Mouse (Mus musculus) gastrocnemius, postnatal 10 days (tissue): ENCODE data around the gene Il17d. TPM values are rescaled to one million over a fixed set of nuclear protein-coding genes. Genes with fewer than 3 reads are reported as not detected.

Experiments
- DNase-seq: peaks from one replicate; pipeline ENCODE4 v3.0.0; 2021; ENCODE audit warnings: mixed read lengths
- long read RNA-seq, 2 experiments: library from polyadenylated mRNA; stranded (forward); transcript quantifications; one replicate each; pipeline ENCODE4 v2.0.0; 2021
- total RNA-seq, 2 experiments: library from RNA; stranded (reverse); gene quantifications; 2 replicates each; pipeline ENCODE4 v1.2.3; 2021

Il17d gene
- 1 to 10 TPM; 7.7 to 9.3 TPM for total RNA-seq
- long read RNA-seq, experiment 1 = 0 reads
- long read RNA-seq, experiment 2, partial matches to known transcripts = 0 of 1 reads
- long read RNA-seq, experiment 2, other reads (novel, unspliced or antisense) = 1 of 1 reads

GRCm38 (mm10) chr14:57524671-57525387, at the start of gene Il17d:
Gene Il17d, plus strand, starts transcription at chr14:57524777.
- peak; percentile 55 for DNase-seq

- DNase-seq = no peak
Measured at GRCm38 (mm10) chr14:57475057-57475456, 49.5 kb upstream of the Il17d start.

GRCm38 (mm10) chr14:57482262-57482661, 42.3 kb upstream of the Il17d start:
- no peak for DNase-seq

DNA sequence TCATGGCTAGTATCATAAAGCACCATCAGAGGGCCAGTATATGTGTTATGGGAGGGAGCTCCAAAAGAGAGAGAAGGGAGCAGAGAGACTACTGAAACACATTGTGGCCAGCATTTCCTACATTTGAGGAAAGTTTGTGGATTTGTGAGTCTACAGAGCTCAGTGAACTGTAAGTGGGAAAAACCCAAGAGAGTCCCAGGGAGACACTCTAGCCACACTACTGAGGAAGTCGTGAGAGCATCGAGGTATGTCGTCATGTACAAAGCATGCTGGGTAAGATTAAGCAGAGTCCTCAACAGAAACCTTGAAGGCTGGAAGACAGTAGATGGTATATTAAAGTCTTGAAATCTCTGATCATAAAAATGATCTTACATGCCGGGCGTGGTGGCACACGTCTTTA, 40.4 kb upstream of the Il17d start:
- DNase-seq = no peak

DNA sequence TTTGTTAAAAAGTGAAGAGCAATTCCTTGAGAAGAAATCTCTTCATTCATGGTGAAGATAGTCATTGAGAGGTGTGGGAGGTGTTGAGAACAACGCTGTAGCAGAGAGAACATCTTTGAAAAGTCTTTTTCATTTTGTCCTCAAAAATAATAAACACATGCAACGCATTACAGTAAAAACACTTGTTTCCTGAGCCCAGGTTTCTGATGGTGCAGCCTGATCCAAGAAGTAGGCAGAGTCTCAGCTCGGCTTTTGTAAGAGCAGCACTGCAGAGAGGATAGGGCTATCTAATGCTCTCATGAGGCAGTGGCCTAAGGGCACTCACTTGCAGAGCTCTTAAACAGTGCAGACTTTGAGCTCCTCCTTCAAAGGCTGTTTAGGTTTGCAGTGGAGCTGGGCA, 34.9 kb upstream of the Il17d start:
- no peak for DNase-seq

DNA sequence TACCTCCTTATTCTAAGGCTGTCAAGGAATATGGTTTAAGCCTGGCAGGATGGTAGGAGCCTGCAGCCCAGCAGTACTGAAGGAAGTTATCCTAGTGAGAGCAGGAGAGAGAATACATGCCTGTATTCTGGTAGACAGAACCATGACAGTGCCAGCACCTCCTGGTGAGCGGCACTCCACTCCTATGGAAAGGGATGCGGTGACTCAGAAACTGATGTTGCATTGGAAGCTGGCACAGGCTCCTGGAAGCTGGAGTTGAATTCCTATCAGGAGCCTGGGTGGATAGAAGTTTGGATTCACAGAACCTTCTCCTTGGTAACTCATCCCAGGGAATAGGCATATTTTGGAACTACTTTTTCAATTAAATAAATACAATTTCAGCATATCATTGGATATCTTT, 30.7 kb upstream of the Il17d start:
- DNase-seq = no peak

- DNase-seq = no peak
Measured at GRCm38 (mm10) chr14:57503729-57504128, 20.8 kb upstream of the Il17d start.

GRCm38 (mm10) chr14:57509554-57509953, 15.0 kb upstream of the Il17d start:
- DNase-seq = no peak

DNA sequence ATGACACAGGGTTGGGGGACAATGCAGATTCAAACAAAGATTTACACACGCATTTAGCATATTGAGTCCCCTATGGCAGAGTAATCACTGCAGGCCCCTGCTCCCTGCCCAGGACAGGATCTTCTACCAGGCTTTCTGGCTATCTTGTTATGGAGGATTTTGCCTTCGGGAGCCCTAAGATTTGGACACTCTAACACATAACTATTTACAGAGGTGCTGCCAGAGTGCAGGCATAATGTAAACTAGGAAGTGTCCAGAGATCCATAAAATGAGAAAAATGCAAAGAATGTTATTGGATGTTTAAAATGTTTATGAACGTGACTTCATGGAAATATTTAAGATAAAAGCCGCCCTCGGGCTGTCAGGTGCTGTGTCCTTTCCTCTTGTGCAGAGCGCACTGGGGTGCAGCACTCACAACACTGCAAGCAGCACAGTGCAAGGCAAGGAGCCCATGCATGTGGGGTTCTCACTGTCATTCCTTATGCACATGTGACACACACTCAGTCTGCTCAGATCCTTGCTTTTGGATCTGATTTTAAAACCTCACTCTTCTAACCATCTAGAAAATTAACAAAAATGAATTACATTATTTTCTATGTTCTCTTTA, 9.3 kb upstream of the Il17d start:
- no peak for DNase-seq

DNA sequence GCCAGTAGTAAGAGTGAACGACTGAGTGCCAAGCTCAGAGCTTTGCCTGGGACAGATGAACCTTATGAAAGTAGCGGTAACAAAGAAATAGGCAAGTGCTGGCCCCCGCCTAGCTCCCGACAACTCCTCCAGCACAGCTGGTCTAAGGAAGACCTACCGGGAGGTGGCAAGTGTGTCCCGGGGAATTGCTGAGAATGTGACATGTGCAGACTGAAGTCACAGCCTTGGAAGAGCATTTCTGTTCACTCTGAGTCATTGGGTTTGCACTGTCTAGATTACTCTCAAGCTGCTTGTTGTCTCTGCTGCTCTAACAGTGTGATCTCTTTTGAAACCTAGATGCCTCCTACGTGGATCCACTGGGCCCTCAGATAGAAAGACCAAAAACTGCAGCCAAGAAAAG, 7.6 kb upstream of the Il17d start:
- DNase-seq = no peak

DNA sequence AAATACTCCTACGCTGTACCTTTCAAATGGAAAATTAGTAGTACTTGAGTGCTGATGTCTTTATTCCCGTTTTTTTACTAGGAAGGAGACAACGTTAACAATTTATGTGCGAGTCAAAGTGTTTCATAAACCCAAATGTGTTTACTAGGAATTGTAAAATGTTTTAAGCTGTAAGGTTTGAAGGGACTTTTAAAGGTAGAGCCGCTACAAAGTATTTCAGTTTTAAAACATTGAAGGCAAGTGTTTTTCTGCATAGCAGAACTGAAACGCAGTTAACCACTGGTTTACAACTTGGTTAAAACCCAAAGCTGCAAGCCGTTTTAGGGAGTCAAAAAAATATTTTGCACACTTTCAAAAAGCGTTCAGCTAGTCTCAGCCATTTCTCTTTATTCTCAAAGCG, 815 bp upstream of the Il17d start:
- no peak for DNase-seq

DNA sequence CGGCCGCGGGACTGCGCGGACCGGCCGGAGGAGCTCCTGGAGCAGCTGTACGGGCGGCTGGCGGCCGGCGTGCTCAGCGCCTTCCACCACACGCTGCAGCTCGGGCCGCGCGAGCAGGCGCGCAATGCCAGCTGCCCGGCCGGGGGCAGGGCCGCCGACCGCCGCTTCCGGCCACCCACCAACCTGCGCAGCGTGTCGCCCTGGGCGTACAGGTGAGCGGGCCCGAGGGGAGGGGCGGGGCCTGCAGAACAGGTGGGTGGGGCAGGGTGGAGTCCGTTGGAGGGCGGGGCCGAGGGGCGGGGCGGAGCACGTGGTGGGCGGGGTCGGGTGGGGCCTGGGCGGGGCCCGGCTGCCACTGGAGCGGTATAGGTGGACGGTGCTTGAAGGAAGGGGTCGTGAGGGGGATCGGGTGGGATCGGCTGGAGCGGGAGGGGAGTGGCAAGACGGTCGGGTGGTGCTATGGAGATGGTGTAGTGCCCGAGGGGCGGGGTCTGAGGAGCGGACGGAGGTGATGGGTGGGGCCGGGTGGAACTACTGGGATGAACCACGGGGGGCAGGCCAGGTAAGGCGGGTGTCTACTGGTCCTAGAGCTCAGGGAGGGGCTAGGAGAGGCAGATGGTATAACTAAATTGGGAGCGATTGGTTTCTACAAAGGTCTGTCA, 942 bp downstream of the Il17d start:
- peak; percentile 64 for DNase-seq

DNA sequence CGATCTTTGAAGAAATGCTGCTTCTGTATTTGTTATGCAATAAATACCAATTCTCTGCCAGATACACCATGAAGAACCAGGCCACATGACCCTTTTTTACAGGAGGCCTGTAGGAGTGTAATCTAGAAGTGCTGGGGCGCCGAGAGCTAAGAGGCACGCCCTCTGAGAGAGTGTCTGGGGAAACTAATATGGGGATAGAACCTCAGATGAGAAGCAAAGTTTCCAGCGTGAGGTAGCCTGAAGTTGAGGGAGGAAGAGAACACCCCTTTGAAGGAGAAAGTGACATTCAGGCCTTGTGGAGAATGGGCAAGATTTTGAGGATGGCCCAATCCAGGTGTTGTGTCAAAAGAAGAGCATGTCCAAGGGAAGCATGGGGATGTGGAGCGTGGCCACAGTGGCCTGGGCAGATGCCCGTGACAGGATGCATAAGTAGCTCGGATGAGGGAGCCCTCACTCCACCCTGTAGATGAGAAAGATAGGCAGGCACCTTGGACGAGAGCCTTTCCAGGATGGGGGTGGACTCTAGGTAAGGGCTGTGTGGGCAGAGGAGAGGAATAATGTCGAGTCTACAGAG, 1.6 kb downstream of the Il17d start:
- no peak for DNase-seq

- DNase-seq = no peak
Measured at GRCm38 (mm10) chr14:57527122-57527521, 2.5 kb downstream of the Il17d start.

DNA sequence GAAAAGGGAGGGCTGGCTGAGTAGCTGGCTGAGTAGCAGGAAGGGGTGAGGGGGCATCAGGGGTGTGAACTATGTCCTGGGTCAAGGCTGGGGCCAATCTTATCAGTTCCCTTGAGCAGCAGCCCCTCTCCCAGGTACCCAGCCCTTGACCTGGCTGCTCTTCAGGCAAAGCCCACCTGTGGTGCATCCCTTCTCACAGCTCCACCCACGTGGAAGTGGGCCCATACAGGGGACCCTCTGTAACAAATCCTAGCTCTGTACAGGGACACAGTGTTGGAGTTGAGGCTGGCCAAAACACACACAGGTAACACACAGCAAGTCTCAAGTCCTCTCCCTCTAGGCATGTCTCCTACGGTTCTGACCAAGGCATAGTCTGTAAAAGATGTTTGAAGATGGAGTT, 3.0 kb downstream of the Il17d start:
- DNase-seq = no peak

DNA sequence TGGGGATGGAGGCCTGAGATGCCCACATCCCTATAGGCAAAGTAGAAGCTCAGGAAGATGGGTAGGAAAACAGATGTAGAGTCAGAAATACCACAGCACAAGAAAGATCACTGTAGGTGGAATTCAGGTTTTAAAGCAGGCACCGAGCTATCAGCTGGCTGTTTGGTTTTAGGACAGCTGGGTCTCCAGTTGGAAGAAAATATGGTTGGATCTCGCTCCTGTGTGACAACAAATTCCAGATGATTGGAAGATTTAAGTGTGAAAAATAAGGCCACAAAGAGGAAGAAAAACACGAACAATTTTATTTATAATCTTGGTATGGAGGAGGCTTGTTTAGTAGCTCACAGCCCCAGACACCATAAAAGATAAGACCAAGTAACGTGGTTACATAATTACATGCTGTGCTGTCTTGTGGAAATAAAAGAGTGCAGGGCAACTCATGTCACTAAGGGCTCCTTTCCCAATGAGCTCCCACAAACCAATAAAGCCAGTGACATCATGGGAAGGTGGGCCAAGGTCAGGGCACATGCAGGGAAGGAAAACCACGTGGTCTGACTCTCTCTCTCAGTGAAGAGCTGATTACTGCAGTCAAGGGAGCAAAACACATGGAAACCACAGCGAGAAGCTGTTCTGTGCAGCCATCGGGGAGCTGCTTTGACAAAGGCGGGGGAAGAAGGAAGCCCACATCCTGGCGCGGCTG, 4.7 kb downstream of the Il17d start:
- peak; percentile 29 for DNase-seq

- DNase-seq = no peak
Measured at GRCm38 (mm10) chr14:57529786-57530515, 5.4 kb downstream of the Il17d start.

DNA sequence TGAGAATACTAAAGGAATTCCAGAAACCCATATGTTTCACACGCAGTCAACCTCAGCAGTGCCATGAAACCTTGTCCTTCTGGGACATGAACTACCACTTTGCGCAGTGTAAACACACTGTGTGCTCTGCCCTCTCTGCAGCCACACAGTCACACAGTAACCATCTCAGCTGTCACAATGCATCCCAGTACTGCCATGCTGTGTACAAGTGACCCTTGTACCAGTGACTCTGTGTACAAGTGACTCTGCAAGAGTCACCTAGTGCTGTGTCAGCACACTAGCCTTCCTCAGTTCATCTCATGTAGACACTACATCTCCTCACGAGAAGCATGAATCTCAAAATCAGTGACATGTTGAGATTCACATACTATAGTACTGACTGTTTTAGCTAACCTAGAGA, 8.0 kb downstream of the Il17d start:
- no peak for DNase-seq

DNA sequence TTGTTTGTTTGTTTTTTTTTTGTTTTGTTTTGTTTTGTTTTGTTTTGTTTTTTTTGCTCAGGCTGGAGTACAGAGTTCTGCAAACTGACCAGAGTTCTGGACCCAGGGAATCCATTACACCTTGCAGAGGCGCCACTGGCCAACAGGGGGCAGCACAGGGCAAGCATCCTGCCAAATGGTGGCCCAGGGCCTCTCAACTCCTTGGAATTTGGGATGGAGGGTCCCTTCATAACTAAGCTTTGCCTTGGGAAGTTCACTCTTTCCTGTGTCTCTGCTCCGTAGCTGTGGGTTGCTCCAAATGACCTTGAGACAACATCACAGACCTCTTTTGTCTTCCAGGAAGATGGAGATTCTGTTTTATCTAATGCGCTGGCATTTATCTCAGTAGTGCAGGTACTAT, 8.6 kb downstream of the Il17d start:
- DNase-seq = peak; percentile 76

GRCm38 (mm10) chr14:57533841-57534240, 9.3 kb downstream of the Il17d start:
- no peak for DNase-seq

DNA sequence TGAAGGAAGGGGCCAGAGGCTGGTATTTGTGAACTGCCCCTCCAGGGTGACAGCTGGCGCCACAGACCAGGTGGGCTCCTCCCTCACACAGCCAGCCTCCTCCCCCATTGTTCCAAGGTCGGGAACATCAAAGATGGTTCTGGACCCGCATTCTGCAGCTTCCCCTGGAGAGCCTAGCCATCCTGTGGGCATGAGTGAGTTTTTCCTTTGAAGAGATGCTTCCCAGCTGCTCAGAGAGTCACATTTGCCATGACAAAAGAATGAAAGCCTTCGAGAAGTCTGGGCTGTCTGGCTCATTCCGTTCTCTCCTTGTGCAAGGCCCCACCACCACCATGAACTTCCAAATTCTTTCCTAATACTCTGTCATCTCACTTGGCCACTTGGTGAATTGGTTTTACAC, 9.8 kb downstream of the Il17d start:
- no peak for DNase-seq

DNA sequence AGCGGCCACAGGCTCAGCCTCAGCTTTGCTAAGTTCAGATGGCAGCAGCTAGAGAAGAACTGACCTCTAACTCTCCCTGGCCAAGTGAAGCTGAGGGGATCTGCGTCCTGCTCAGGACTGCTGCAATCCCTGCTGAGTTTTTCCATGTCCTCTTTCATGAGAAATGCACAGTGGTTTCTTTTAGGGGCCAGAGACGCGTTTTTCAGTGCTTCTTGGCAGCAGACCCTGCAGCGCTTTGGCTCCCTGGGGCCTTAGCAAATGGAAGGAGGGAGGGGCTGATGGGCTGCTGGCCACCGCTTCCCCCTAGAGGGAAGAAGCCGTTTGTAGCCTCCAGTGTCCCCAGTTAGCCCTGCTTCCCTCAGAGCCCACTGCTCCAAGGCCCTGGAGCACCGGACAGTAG, 10.4 kb downstream of the Il17d start:
- DNase-seq = peak; percentile 67
